Mouse (Mus musculus) lung, postnatal 4 days (tissue): ENCODE results near the gene Sept5.

Source experiments
- DNase-seq, 2 experiments: peaks; one replicate each; pipeline ENCODE4 v3.0.0; 2021

Sept5 gene

GRCm38 (mm10) chr16:18609099-18609498 lies 20.7 kb downstream of the Sept5 start:
- DNase-seq, result no peak

GRCm38 (mm10) chr16:18608226-18608625 lies 21.5 kb downstream of the Sept5 start:
- DNase-seq, result no peak

- DNase-seq, result no peak
Observed at GRCm38 (mm10) chr16:18605705-18606104, 24.0 kb downstream of the Sept5 start.

GRCm38 (mm10) chr16:18604267-18604701 lies 25.5 kb downstream of the Sept5 start:
- DNase-seq, result no peak

- no peak for DNase-seq
Observed at GRCm38 (mm10) chr16:18601447-18601846, 28.3 kb downstream of the Sept5 start.

GRCm38 (mm10) chr16:18598006-18598405 lies 31.7 kb downstream of the Sept5 start:
- DNase-seq, result no peak

GRCm38 (mm10) chr16:18596255-18596654 lies 33.5 kb downstream of the Sept5 start:
- no peak for DNase-seq

GRCm38 (mm10) chr16:18593930-18594329 lies 35.8 kb downstream of the Sept5 start:
- DNase-seq, result no peak

GRCm38 (mm10) chr16:18591047-18592018 lies 38.4 kb downstream of the Sept5 start:
- DNase-seq, result peak; percentile 47 to 51

GRCm38 (mm10) chr16:18589804-18590790 lies 39.7 kb downstream of the Sept5 start, which contains the start of gene Tbx1:
Gene Tbx1, minus strand, starts transcription at chr16:18590671.
- no peak for DNase-seq

GRCm38 (mm10) chr16:18589080-18589621 lies 40.6 kb downstream of the Sept5 start:
- DNase-seq, result no peak

- peak in 1 of 2 experiments; percentile 43 for DNase-seq
Observed at GRCm38 (mm10) chr16:18588738-18589055, 41.1 kb downstream of the Sept5 start.

GRCm38 (mm10) chr16:18587847-18588737 lies 41.7 kb downstream of the Sept5 start:
- peak in 1 of 2 experiments; percentile 54 for DNase-seq

- no peak for DNase-seq
Observed at GRCm38 (mm10) chr16:18586906-18587546, 42.7 kb downstream of the Sept5 start.

GRCm38 (mm10) chr16:18586076-18586905 lies 43.5 kb downstream of the Sept5 start:
- DNase-seq, result no peak

- no peak for DNase-seq
Observed at GRCm38 (mm10) chr16:18585676-18586075, 44.1 kb downstream of the Sept5 start.

- no peak for DNase-seq
Observed at GRCm38 (mm10) chr16:18584901-18585510, 44.7 kb downstream of the Sept5 start.

- DNase-seq, result no peak
Observed at GRCm38 (mm10) chr16:18583673-18584357, 45.9 kb downstream of the Sept5 start.

- DNase-seq, result no peak
Observed at GRCm38 (mm10) chr16:18583169-18583568, 46.6 kb downstream of the Sept5 start.
